12 mouse cellular contexts compared by ENCODE assay signal in genomic region chr4:131996985-131997384, GRCm38 (mm10).
DNase-seq lines count a peak whose midpoint lies in the region; ATAC-seq and TF ChIP-seq lines count a peak whose summit lies in the region.
"Had no signal": no experiment of that assay in that cellular context is flagged by ENCODE, and none has a peak within 500 bp of the region (broad histone marks: within the 10 kb centered on the region; RNA-seq: fewer than 3 reads in every experiment).

No protein-coding gene starts in this region.

- no peak overlapping the region for H3K27ac ChIP-seq in embryonic facial prominence, embryonic 11.5 days (replicated peaks; ENCODE audit: low read depth, low read length)
- no peak overlapping the region for H3K27ac ChIP-seq in embryonic facial prominence, embryonic 10.5 days (replicated peaks)
- H3K27ac ChIP-seq in testis, adult 2 months (ENCODE audit: control insufficient read depth, insufficient read depth, low read depth, low read length): no peak overlapping the region
- H3K27ac ChIP-seq: embryonic facial prominence, embryonic 13.5 days had no signal

- no peaks in the 10 kb centered on the region; the same call in 1 of the 2 replicates for H3K36me3 ChIP-seq in embryonic facial prominence, embryonic 11.5 days (replicated peaks; ENCODE audit: control insufficient read depth, insufficient read depth, low read depth, low read length)
- peaks cover 85% of the 10 kb centered on the region for H3K36me3 ChIP-seq in embryonic facial prominence, embryonic 10.5 days (replicated peaks)
- H3K36me3 ChIP-seq in testis, adult 2 months (ENCODE audit: control insufficient read depth, insufficient read depth, low read length): no peaks in the 10 kb centered on the region

- ATAC-seq in embryonic facial prominence, embryonic 11.5 days (replicated peaks; ENCODE audit: insufficient number of reproducible peaks, low FRiP score, low TSS enrichment, low read depth): no peak

- H3K9me3 ChIP-seq in embryonic facial prominence, embryonic 11.5 days (replicated peaks; ENCODE audit: control insufficient read depth, low read length): no peaks in the 10 kb centered on the region
- no peaks in the 10 kb centered on the region for H3K9me3 ChIP-seq in embryonic facial prominence, embryonic 10.5 days
- H3K9me3 ChIP-seq: embryonic facial prominence, embryonic 13.5 days had no signal

- H3K27me3 ChIP-seq in embryonic facial prominence, embryonic 11.5 days (ENCODE audit: control insufficient read depth, insufficient read depth, low read length): no peaks in the 10 kb centered on the region
- H3K27me3 ChIP-seq in embryonic facial prominence, embryonic 10.5 days (replicated peaks; ENCODE audit: low read depth, poor library complexity, severe bottlenecking): no peaks in the 10 kb centered on the region
- no peaks in the 10 kb centered on the region for H3K27me3 ChIP-seq in testis, adult 2 months (ENCODE audit: control insufficient read depth, insufficient read depth, low read length)
- H3K27me3 ChIP-seq: embryonic facial prominence, embryonic 13.5 days had no signal

- TF ChIP-seq CTCF in testis, adult 2 months (IDR thresholded peaks at IDR 0.05; ENCODE audit: control insufficient read depth, insufficient read depth, insufficient replicate concordance, low read depth, low read length): peak; percentile 30; the same call in 1 of the 2 replicates

- WGBS in embryonic facial prominence, embryonic 11.5 days: 55% methylated on average over 5 of the region's 5 CpGs
- 50% methylated on average over 5 of the region's 5 CpGs for WGBS in embryonic facial prominence, embryonic 10.5 days

- TF ChIP-seq POLR2A in testis, adult 2 months (IDR thresholded peaks at IDR 0.05; ENCODE audit: control insufficient read depth, low read depth, low read length): no peak

- intact Hi-C loops in gastrocnemius, postnatal 36 days (cut with DNase I): no loop called here

- no peaks in the 10 kb centered on the region for H3K4me1 ChIP-seq in embryonic facial prominence, embryonic 11.5 days (ENCODE audit: control insufficient read depth, insufficient read depth, low read length)
- H3K4me1 ChIP-seq in embryonic facial prominence, embryonic 10.5 days: no peaks in the 10 kb centered on the region
- no peaks in the 10 kb centered on the region for H3K4me1 ChIP-seq in testis, adult 2 months (ENCODE audit: control insufficient read depth, insufficient read depth, low read length)
- H3K4me1 ChIP-seq: embryonic facial prominence, embryonic 13.5 days had no signal

- no peak overlapping the region for H3K4me2 ChIP-seq in embryonic facial prominence, embryonic 11.5 days (ENCODE audit: low read depth, low read length)
- H3K4me2 ChIP-seq: embryonic facial prominence, embryonic 13.5 days had no signal

- H3K4me3 ChIP-seq in embryonic facial prominence, embryonic 11.5 days (ENCODE audit: low read depth, low read length): no peak overlapping the region
- no peak overlapping the region for H3K4me3 ChIP-seq in embryonic facial prominence, embryonic 10.5 days
- H3K4me3 ChIP-seq in testis, adult 2 months (ENCODE audit: control insufficient read depth, low read depth, low read length): no peak overlapping the region
- H3K4me3 ChIP-seq: embryonic facial prominence, embryonic 13.5 days had no signal

- no peak overlapping the region for H3K9ac ChIP-seq in embryonic facial prominence, embryonic 11.5 days (replicated peaks; ENCODE audit: low read length)
- H3K9ac ChIP-seq: embryonic facial prominence, embryonic 13.5 days had no signal

- peak; percentile 23 for DNase-seq in embryonic facial prominence, embryonic 11.5 days (ENCODE audit: low spot score)
- DNase-seq in embryonic facial prominence, embryonic 10.5 days (ENCODE audit: low spot score): no peak
- peak; percentile 28 to 44 for DNase-seq in kidney, postnatal 4 days
- no peak for DNase-seq in kidney, adult 8-10 months
- DNase-seq in testis, postnatal 14 days (ENCODE audit: low spot score): no peak
- no peak for DNase-seq in gastrocnemius, postnatal 36 days
- no peak for DNase-seq in MN1 (ENCODE audit: low spot score)
- DNase-seq: gastrocnemius, postnatal 10 days; kidney, adult 11 months; thymus, adult 2 months had no signal

Comparison
In these comparisons a context has a peak if more than half of its experiments do, and no peak if none do; other contexts are left out.
1. DNase-seq: peak in embryonic facial prominence, embryonic 11.5 days (single experiment) and kidney, postnatal 4 days (2 of 2); none in embryonic facial prominence, embryonic 10.5 days (single experiment), kidney, adult 8-10 months (0 of 2), testis, postnatal 14 days (single experiment), gastrocnemius, postnatal 36 days (0 of 2) and MN1 (single experiment).